Mouse (Mus musculus): ENCODE results near the gene Gm42688. TPM values are rescaled to one million over a fixed set of nuclear protein-coding genes. Genes with fewer than 3 reads are reported as not detected.

Gm42688 gene
- polyA plus RNA-seq, 1 experiment: not detected

DNA sequence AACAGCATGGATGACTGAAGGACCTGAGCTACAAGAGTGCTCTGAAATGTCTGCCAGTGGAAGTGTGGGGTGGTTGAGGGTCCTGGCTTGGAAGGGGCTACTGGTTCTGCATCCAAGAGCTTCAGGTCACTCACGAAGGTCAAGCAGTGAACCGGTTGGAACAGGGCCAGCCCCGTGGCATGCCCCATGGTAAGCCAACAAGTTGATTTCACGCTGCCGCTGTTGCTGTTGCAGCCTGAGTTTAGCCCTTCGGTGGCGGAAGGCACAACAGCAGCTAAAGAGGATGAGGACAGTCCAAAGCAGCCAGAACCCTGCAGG lies 18.3 kb downstream of the Gm42688 start:
- H3K4me1 ChIP-seq (ENCODE audit: control insufficient read depth, insufficient read depth, low read length): peaks cover 32% of the 10 kb centered on the region
- 64% methylated on average over 7 of the region's 7 CpGs for WGBS
- no peak overlapping the region for H3K4me3 ChIP-seq (ENCODE audit: insufficient read depth, low read depth, low read length)
- no peak overlapping the region for H3K27ac ChIP-seq (ENCODE audit: insufficient read depth, low read depth, low read length)
- TF ChIP-seq POLR2A (IDR thresholded peaks at IDR 0.05; ENCODE audit: insufficient read depth, low read depth, low read length): no peak
- TF ChIP-seq CTCF (IDR thresholded peaks at IDR 0.05; ENCODE audit: insufficient read depth, low read depth, low read length): no peak

- under 1% methylated on average over 38 of the region's 38 CpGs for WGBS
Measured at GRCm38 (mm10) chr6:83120930-83121862, 19.8 kb downstream of the Gm42688 start, which contains the start of gene Wbp1. Gene Wbp1 (minus strand): TSS chr6:83121559.

DNA sequence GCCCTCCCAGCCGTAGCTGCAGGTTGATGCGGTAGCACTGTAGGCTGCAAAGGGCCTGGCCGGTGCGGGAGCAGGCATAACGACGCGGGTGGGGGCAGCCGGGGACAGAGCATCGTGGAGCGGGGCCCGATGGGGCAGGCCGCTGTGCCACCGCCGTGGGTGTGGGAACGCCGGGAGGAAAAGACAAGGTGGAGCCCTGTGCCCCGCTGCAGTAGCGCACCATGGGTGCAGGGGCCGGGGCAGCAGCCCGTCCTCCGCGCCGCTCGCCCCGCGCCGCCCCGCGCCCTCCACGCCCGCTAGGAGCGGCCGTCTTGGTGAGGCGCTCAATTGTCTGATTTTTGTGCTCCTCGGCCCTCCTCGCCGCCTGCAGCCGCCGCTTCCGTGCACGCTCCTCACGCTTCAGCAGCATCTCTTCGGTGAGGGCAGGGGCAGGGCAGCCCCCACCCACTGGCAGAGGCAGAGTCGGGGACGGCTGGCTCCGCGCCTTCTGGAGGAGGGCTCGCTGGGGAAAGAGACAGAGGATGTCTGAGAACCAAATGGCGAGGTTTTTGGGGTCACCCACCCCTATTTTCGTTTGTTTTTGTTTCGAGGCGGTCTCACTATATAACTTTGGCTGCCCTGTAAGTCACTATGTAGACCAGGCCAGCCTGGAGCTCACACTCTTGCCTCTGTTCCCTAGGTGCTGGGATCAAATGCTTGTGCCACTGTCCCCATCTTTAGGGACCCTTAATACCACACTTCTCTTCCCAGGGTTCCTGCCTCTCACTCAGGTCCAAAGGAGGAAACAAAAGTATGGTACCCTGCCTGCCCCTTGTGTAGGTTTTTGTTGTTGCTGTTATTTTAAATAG lies 20.7 kb downstream of the Gm42688 start:
- 2% methylated on average over 52 of the region's 52 CpGs for WGBS
- TF ChIP-seq POLR2A (IDR thresholded peaks at IDR 0.05; ENCODE audit: insufficient read depth, low read depth, low read length) (no peak), CTCF (IDR thresholded peaks at IDR 0.05; ENCODE audit: insufficient read depth, low read depth, low read length) (no peak)
- Histone ChIP-seq H3K4me3 (ENCODE audit: insufficient read depth, low read depth, low read length) (peak overlapping the region; percentile 82), H3K4me1 (ENCODE audit: control insufficient read depth, insufficient read depth, low read length) (peaks cover 27% of the 10 kb centered on the region), H3K27ac (ENCODE audit: insufficient read depth, low read depth, low read length) (peak overlapping the region; percentile 18)

More at GRCm38 (mm10) chr6:83120930-83121862, 19.8 kb downstream of the Gm42688 start, which contains the start of gene Wbp1:
- H3K27ac ChIP-seq (ENCODE audit: insufficient read depth, low read depth, low read length): peak within 1 kb of the TSS; percentile 74
- peak within 1 kb of the TSS; percentile 82 for H3K4me3 ChIP-seq (ENCODE audit: insufficient read depth, low read depth, low read length)
- TF ChIP-seq CTCF (IDR thresholded peaks at IDR 0.05; ENCODE audit: insufficient read depth, low read depth, low read length) (no peak), POLR2A (IDR thresholded peaks at IDR 0.05; ENCODE audit: insufficient read depth, low read depth, low read length) (peak; percentile 79)
- peaks cover 27% of the 10 kb centered on the region for H3K4me1 ChIP-seq (ENCODE audit: control insufficient read depth, insufficient read depth, low read length)

DNA sequence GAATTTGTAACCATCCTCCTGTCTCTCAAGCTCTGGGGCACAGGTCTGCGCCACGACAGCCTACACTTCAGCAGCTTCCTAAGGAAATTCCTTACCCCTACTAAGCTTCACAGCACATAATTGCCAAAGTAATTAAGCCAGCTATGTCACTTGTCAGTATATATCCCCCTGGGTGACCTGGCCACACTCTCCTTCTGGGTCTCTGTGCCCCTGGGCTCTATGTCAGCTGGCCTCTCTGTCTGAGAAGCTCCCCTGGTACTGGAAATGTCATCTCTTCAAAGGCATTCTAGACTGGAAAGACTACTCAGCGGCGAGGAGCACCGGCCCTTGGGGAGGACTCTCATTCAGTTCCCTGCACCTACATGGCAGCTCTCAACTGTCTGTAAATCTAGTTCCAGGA lies 21.5 kb downstream of the Gm42688 start:
- WGBS: 89% methylated on average over 5 of the region's 5 CpGs
- H3K4me1 ChIP-seq (ENCODE audit: control insufficient read depth, insufficient read depth, low read length): peaks cover 27% of the 10 kb centered on the region
- H3K4me3 ChIP-seq (ENCODE audit: insufficient read depth, low read depth, low read length): no peak overlapping the region
- TF ChIP-seq CTCF (IDR thresholded peaks at IDR 0.05; ENCODE audit: insufficient read depth, low read depth, low read length) (no peak), POLR2A (IDR thresholded peaks at IDR 0.05; ENCODE audit: insufficient read depth, low read depth, low read length) (no peak)
- H3K27ac ChIP-seq (ENCODE audit: insufficient read depth, low read depth, low read length): no peak overlapping the region

GRCm38 (mm10) chr6:83124851-83125312 lies 23.5 kb downstream of the Gm42688 start:
- H3K27ac ChIP-seq (ENCODE audit: insufficient read depth, low read depth, low read length): no peak overlapping the region
- H3K4me1 ChIP-seq (ENCODE audit: control insufficient read depth, insufficient read depth, low read length): peaks cover 19% of the 10 kb centered on the region
- no peak for TF ChIP-seq POLR2A (IDR thresholded peaks at IDR 0.05; ENCODE audit: insufficient read depth, low read depth, low read length)
- no peak for TF ChIP-seq CTCF (IDR thresholded peaks at IDR 0.05; ENCODE audit: insufficient read depth, low read depth, low read length)
- WGBS: under 1% methylated on average over 30 of the region's 30 CpGs
- H3K4me3 ChIP-seq (ENCODE audit: insufficient read depth, low read depth, low read length): peak overlapping the region; percentile 87

DNA sequence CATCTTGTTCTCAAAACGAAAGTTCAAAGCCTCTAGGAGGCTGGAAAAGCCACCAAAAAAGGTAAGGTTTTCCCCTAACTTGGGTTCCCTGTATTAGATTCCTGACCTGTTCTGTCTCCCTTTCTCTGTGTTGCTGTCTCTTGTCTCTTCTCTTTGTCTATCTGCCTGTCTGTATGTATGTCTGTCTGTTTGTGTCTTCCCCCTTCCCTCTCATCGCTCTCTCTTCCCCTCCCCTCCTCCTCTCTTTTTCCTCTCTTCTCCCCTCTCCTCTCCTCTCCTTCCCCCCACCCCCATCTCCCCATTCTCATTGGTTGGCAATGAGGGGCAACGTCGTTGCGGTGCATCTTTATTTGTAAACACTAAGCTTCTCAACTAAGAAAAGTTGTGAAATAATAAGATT lies 23.9 kb downstream of the Gm42688 start, which contains the start of gene Ino80b:
TSS of gene Ino80b (minus strand) at position 101 of the 400 bp plus-strand sequence.
- no peak for TF ChIP-seq POLR2A (IDR thresholded peaks at IDR 0.05; ENCODE audit: insufficient read depth, low read depth, low read length)
- no peak for TF ChIP-seq CTCF (IDR thresholded peaks at IDR 0.05; ENCODE audit: insufficient read depth, low read depth, low read length)
- Histone ChIP-seq H3K4me1 (ENCODE audit: control insufficient read depth, insufficient read depth, low read length) (peaks cover 16% of the 10 kb centered on the region), H3K4me3 (ENCODE audit: insufficient read depth, low read depth, low read length) (peak within 1 kb of the TSS; percentile 87), H3K27ac (ENCODE audit: insufficient read depth, low read depth, low read length) (no peak within 1 kb of the TSS)
- 24% methylated on average over 5 of the region's 5 CpGs for WGBS

DNA sequence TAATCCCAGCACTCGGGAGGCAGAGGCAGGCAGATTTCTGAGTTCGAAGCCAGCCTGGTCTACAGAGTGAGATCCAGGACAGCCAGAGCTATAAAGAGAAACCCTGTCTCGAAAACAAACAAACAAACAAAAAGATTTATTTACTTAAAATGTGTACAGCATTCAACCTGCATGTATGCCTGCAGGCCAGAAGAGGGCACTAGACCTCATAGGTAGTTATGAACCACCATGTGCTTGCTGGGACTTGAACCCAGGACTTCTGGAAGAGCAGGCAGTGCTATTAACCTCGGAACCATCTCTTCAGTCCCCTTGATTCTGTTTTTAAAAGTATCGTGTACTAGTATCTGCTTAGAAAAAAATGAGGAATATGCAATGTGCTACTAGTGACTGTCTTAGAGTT lies 26.0 kb downstream of the Gm42688 start:
- Histone ChIP-seq H3K4me3 (ENCODE audit: insufficient read depth, low read depth, low read length) (no peak overlapping the region), H3K27ac (ENCODE audit: insufficient read depth, low read depth, low read length) (no peak overlapping the region), H3K4me1 (ENCODE audit: control insufficient read depth, insufficient read depth, low read length) (peaks cover 9% of the 10 kb centered on the region)
- WGBS: 95% methylated on average over 5 of the region's 5 CpGs
- no peak for TF ChIP-seq POLR2A (IDR thresholded peaks at IDR 0.05; ENCODE audit: insufficient read depth, low read depth, low read length)
- TF ChIP-seq CTCF (IDR thresholded peaks at IDR 0.05; ENCODE audit: insufficient read depth, low read depth, low read length): no peak

DNA sequence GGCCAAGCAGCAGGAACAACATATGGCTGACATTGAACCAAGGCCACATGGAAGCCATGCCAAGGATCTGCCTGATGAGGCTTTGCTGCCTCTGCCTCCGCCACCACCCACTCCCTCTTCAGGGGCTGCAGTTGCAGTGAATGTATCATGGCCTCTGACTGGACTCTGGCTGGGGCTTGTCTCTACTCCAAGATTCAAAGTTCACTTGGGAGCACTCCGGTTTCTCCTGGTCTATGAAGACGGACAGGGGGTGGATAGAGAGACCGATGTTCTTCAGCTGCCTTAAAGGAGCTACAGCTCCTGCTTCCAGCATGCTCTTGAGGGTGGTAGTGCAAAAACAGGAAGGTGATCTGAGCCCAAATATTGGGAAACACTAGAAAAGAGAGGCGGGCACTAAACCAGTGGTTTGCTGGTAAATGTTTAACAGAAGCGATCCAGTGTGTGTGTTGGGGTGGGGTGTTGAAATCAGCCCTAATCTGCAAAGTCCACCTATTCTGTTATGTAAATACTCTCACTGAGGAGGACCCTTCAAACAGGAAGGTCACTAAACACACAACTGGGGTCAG lies 30.1 kb downstream of the Gm42688 start:
- no peak overlapping the region for H3K4me3 ChIP-seq (ENCODE audit: insufficient read depth, low read depth, low read length)
- no peak overlapping the region for H3K27ac ChIP-seq (ENCODE audit: insufficient read depth, low read depth, low read length)
- 83% methylated on average over 6 of the region's 6 CpGs for WGBS
- peaks cover 7% of the 10 kb centered on the region for H3K4me1 ChIP-seq (ENCODE audit: control insufficient read depth, insufficient read depth, low read length)
- TF ChIP-seq CTCF (IDR thresholded peaks at IDR 0.05; ENCODE audit: insufficient read depth, low read depth, low read length) (no peak), POLR2A (IDR thresholded peaks at IDR 0.05; ENCODE audit: insufficient read depth, low read depth, low read length) (no peak)
